Comparison of ENCODE assay signal across 8 mouse cellular contexts in genomic region chr16:43549425-43550089, GRCm38 (mm10).
DNase-seq lines count a peak whose midpoint lies in the region; ATAC-seq and TF ChIP-seq lines count a peak whose summit lies in the region.

No protein-coding gene starts in this region.

- no peak for TF ChIP-seq CTCF in lung, embryonic 14.5 days (IDR thresholded peaks at IDR 0.05; ENCODE audit: low read depth)
- no peak for TF ChIP-seq CTCF in lung, adult 2 months (IDR thresholded peaks at IDR 0.05; ENCODE audit: insufficient read depth, low read length)

- peak; percentile 55; the same call in 1 of the 2 replicates for ATAC-seq in lung, embryonic 14.5 days (ENCODE audit: insufficient read depth)
- peak; percentile 73 for ATAC-seq in intestine, embryonic 15.5 days
- ATAC-seq in granulocyte monocyte progenitor cell, adult 5-6 weeks (replicated peaks; ENCODE audit: poor library complexity, severe bottlenecking): no peak

- H3K27me3 ChIP-seq in lung, embryonic 14.5 days (ENCODE audit: insufficient read depth, low read length): no peaks in the 10 kb centered on the region
- H3K27me3 ChIP-seq in intestine, embryonic 15.5 days (replicated peaks): no peaks in the 10 kb centered on the region

- H3K4me2 ChIP-seq in lung, embryonic 14.5 days: no peak overlapping the region
- H3K4me2 ChIP-seq in intestine, embryonic 15.5 days (replicated peaks): no peak overlapping the region

- no peaks in the 10 kb centered on the region for H3K9me3 ChIP-seq in lung, embryonic 14.5 days (ENCODE audit: low read depth, low read length)
- no peaks in the 10 kb centered on the region for H3K9me3 ChIP-seq in intestine, embryonic 15.5 days

- no peaks in the 10 kb centered on the region for H3K36me3 ChIP-seq in lung, embryonic 14.5 days (ENCODE audit: insufficient read depth)
- H3K36me3 ChIP-seq in intestine, embryonic 15.5 days: no peaks in the 10 kb centered on the region

- no peak overlapping the region for H3K27ac ChIP-seq in lung, embryonic 14.5 days (ENCODE audit: low read depth)
- no peak overlapping the region for H3K27ac ChIP-seq in intestine, embryonic 15.5 days

- no peak overlapping the region for H3K9ac ChIP-seq in lung, embryonic 14.5 days
- no peak overlapping the region for H3K9ac ChIP-seq in intestine, embryonic 15.5 days

- DNase-seq in adrenal gland, adult (ENCODE audit: inconsistent age in 2 of 2, low spot score in 1 of 2): peak; percentile 57 to 81
- no peak for DNase-seq in adrenal gland, adult 8-10 months
- DNase-seq in lung, embryonic 14.5 days: no peak
- DNase-seq in lung, adult 2 months: no peak
- DNase-seq in retina, embryonic 14.5 days (ENCODE audit: low spot score): peak; percentile 56
- no peak for DNase-seq in cerebellum, postnatal 4 days (ENCODE audit: low spot score in 2 of 2)

- TF ChIP-seq POLR2A in lung, adult 2 months (IDR thresholded peaks at IDR 0.05; ENCODE audit: borderline replicate concordance, extremely low read depth, low read depth, low read length): no peak

- no peak overlapping the region for H3K4me3 ChIP-seq in lung, embryonic 14.5 days (ENCODE audit: low read depth, low read length)
- no peak overlapping the region for H3K4me3 ChIP-seq in lung, adult 2 months (replicated peaks; ENCODE audit: extremely low read depth, low read depth, low read length)
- no peak overlapping the region for H3K4me3 ChIP-seq in intestine, embryonic 15.5 days (replicated peaks)

- 29% methylated on average over 9 of the region's 9 CpGs for WGBS in lung, embryonic 14.5 days
- WGBS in lung, adult 2 months: 44% methylated on average over 9 of the region's 9 CpGs
- 31% methylated on average over 9 of the region's 9 CpGs for WGBS in intestine, embryonic 15.5 days

- peaks cover 8% of the 10 kb centered on the region for H3K4me1 ChIP-seq in lung, embryonic 14.5 days (ENCODE audit: insufficient read depth)
- peaks cover 14% of the 10 kb centered on the region for H3K4me1 ChIP-seq in lung, adult 2 months (ENCODE audit: control insufficient read depth, insufficient read depth, low read length)
- H3K4me1 ChIP-seq in intestine, embryonic 15.5 days (replicated peaks): peaks cover 11% of the 10 kb centered on the region

Comparison
In these comparisons a context has a peak if more than half of its experiments do, and no peak if none do; other contexts are left out.
1. DNase-seq: peak in adrenal gland, adult (2 of 2) and retina, embryonic 14.5 days (single experiment); none in adrenal gland, adult 8-10 months (single experiment), lung, embryonic 14.5 days (single experiment), lung, adult 2 months (single experiment) and cerebellum, postnatal 4 days (0 of 2).